Mouse (Mus musculus): ENCODE data around the gene Nkg7. TPM values are rescaled to one million over a fixed set of nuclear protein-coding genes. Genes with fewer than 3 reads are reported as not detected.

The Nkg7 gene
- polyA plus RNA-seq, 1 experiment from 2014 or later, result not detected

DNA sequence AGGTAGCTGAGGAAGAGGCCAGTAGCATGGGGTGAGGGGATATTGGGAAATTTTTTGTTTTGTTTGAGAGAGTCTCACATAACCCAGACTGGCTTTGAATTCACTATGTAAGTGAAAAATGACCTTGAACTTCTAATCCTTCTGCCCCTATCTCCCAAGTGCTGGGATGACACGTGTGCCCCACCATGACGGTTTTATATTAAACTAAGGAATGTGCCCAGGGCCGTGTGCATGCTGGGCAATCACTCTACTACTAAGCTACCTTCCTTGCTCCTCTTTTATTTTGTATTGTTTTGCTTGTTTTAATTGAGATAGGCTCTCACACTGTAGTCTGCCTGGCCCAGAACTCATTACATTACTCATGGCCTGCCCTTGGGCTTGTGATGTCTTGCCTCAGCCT is 4.2 kb downstream of the Nkg7 start:
- Histone ChIP-seq H3K9ac (ENCODE audit: low read depth, low read length) (no peak overlapping the region), H3K27ac (ENCODE audit: low read depth, low read length) (no peak overlapping the region), H3K36me3 (ENCODE audit: control insufficient read depth, insufficient read depth, low read length) (no peaks in the 10 kb centered on the region), H3K27me3 (ENCODE audit: control insufficient read depth, insufficient read depth, low read length) (peaks cover 2% of the 10 kb centered on the region; the same call in 1 of the 2 replicates), H3K4me1 (ENCODE audit: control insufficient read depth, insufficient read depth, low read length) (peaks cover 15% of the 10 kb centered on the region), H3K4me3 (ENCODE audit: low read depth, low read length) (no peak overlapping the region), H3K9me3 (replicated peaks; ENCODE audit: control insufficient read depth, low read length) (no peaks in the 10 kb centered on the region), H3K4me2 (no peak overlapping the region)
- WGBS (ENCODE audit: insufficient replicate concordance), result 88% methylated on average over 3 of the region's 3 CpGs
- no peak for ATAC-seq (replicated peaks; ENCODE audit: insufficient number of reproducible peaks, low FRiP score, low TSS enrichment)

DNA sequence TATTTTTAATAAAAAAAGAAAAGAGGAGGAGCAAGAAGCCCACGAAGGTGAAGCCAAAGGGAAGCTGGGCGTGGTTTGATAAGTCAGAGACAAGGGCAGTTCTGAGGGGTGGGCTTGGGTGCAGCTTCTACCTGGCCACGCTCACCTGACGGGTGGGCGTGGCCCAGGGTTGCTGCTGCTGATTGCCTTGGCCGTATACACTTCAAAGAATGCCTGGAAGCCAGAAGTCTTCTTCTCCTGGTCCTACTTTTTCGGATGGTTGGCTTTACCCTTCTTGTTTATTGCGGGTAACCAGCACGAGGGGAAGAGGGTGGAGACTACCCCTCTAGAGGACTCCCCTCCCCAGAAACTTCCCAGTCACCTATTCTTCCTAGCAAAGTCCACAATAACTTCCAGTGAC is 5.8 kb downstream of the Nkg7 start:
- H3K4me3 ChIP-seq (ENCODE audit: low read depth, low read length), result peak overlapping the region; percentile 63
- H3K9me3 ChIP-seq (replicated peaks; ENCODE audit: control insufficient read depth, low read length), result no peaks in the 10 kb centered on the region
- H3K36me3 ChIP-seq (ENCODE audit: control insufficient read depth, insufficient read depth, low read length), result no peaks in the 10 kb centered on the region; the same call in 1 of the 2 replicates
- H3K4me1 ChIP-seq (ENCODE audit: control insufficient read depth, insufficient read depth, low read length), result peaks cover 16% of the 10 kb centered on the region
- WGBS (ENCODE audit: insufficient replicate concordance), result 15% methylated on average over 6 of the region's 9 CpGs
- no peak for ATAC-seq (replicated peaks; ENCODE audit: insufficient number of reproducible peaks, low FRiP score, low TSS enrichment)
- H3K27ac ChIP-seq (ENCODE audit: low read depth, low read length), result peak overlapping the region; percentile 98
- peak overlapping the region; percentile 71 for H3K4me2 ChIP-seq
- 0 out of 2 replicates have a peak, but pooled peaks cover 2% of the 10 kb centered on the region for H3K27me3 ChIP-seq (ENCODE audit: control insufficient read depth, insufficient read depth, low read length)
- peak overlapping the region; percentile 74 for H3K9ac ChIP-seq (ENCODE audit: low read depth, low read length)

DNA sequence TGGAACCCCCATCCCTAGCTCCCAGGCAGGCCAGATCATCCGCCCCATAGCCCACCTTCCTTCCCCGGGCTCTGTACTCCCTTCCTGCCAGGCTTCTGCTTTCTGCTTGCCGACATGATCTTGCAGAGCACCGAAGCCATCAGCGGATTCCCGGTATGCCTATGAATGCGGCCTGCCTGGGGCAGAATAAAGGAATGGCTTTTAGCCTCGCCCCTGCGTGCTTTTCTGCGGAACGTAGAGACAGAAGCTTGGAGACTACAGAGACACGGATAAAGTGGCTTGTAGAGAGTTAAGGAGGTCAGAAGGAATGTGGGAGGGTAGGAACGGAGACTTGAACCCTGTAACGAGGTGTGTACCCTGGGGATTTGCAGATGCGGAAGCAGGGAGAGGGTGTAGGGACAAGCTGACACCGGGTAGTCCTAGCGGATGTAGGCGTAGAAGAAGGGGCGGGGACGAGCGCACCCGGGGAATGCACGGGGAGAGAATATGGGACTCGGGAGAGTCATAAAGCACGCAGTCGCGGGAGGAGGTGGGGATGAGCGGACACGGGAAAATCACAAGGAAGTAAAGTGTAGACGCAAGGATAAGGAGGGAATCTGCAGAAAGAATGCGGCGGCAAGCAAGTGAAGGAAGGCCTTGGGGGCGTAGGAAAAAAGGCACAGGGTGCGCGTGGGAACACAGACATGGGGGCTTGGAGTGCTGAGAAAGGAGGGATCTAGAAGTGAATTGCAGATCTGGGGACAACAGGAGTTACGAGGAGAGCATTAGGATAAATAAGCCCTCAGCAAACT is 6.4 kb downstream of the Nkg7 start:
- H3K4me1 ChIP-seq (ENCODE audit: control insufficient read depth, insufficient read depth, low read length), result peaks cover 22% of the 10 kb centered on the region
- no peaks in the 10 kb centered on the region; the same call in 1 of the 2 replicates for H3K36me3 ChIP-seq (ENCODE audit: control insufficient read depth, insufficient read depth, low read length)
- peak; percentile 89 for ATAC-seq (replicated peaks; ENCODE audit: insufficient number of reproducible peaks, low FRiP score, low TSS enrichment)
- 0 out of 2 replicates have a peak, but pooled peaks cover 2% of the 10 kb centered on the region for H3K27me3 ChIP-seq (ENCODE audit: control insufficient read depth, insufficient read depth, low read length)
- H3K4me3 ChIP-seq (ENCODE audit: low read depth, low read length), result peak overlapping the region; percentile 63
- H3K9ac ChIP-seq (ENCODE audit: low read depth, low read length), result peak overlapping the region; percentile 74
- H3K9me3 ChIP-seq (replicated peaks; ENCODE audit: control insufficient read depth, low read length), result no peaks in the 10 kb centered on the region
- peak overlapping the region; percentile 98 for H3K27ac ChIP-seq (ENCODE audit: low read depth, low read length)
- peak overlapping the region; percentile 71 for H3K4me2 ChIP-seq
- WGBS (ENCODE audit: insufficient replicate concordance), result 1% methylated on average over 36 of the region's 36 CpGs

DNA sequence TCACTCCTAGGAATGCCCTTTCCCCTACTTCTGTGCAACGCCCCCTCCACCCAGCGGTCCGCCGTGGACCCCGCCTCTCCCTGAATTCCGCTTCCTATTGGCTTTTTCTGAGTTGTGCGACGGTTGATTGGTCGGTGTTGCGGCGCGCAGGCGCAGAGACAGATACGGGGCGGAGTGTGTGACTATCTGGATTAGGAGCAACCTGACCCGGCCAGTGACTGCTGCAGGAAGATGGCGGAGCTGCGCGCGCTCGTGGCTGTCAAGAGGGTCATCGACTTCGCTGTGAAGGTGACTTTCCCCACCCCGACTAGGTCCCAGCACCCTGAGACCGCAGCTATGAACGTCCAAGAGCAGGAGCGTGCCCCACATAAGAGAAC is 7.0 kb downstream of the Nkg7 start, which contains the start of the genes Etfb and Gm45233:
Gene Etfb (plus strand): TSS at position 167 of the 377 bp plus-strand sequence.
Gene Gm45233 (plus strand): TSS at position 212 of the 377 bp plus-strand sequence.
- peak within 1 kb of the TSS; percentile 63 for H3K4me3 ChIP-seq (ENCODE audit: low read depth, low read length)
- peaks cover 22% of the 10 kb centered on the region for H3K4me1 ChIP-seq (ENCODE audit: control insufficient read depth, insufficient read depth, low read length)
- H3K9ac ChIP-seq (ENCODE audit: low read depth, low read length), result peak within 1 kb of the TSS; percentile 74
- H3K27ac ChIP-seq (ENCODE audit: low read depth, low read length), result peak within 1 kb of the TSS; percentile 98
- H3K27me3 ChIP-seq (ENCODE audit: control insufficient read depth, insufficient read depth, low read length), result 0 out of 2 replicates have a peak, but pooled peaks cover 2% of the 10 kb centered on the region
- no peaks in the 10 kb centered on the region; the same call in 1 of the 2 replicates for H3K36me3 ChIP-seq (ENCODE audit: control insufficient read depth, insufficient read depth, low read length)
- H3K9me3 ChIP-seq (replicated peaks; ENCODE audit: control insufficient read depth, low read length), result no peaks in the 10 kb centered on the region
- H3K4me2 ChIP-seq, result peak within 1 kb of the TSS; percentile 71
- ATAC-seq (replicated peaks; ENCODE audit: insufficient number of reproducible peaks, low FRiP score, low TSS enrichment), result peak; percentile 98
- 1% methylated on average over 27 of the region's 27 CpGs for WGBS (ENCODE audit: insufficient replicate concordance)

DNA sequence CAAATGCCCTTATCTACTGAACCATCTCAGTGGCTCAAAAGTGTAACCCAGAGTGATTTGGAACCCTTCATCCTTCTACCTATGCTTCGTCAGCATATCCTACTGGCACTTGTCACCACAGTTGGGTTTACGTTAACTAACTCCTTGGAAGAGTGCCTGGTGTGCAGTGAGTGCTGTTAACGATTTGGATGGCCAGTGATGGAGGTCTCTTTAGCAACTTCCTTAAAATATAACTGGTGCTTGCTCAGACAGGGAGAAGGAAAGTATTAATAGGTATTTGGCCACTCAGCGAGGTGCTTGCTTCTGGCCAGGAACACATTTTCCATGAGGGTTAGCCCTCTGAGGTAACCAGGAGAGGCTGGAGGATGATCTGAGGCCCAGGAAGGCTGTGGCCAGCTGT is 10.9 kb downstream of the Nkg7 start:
- 79% methylated on average over 4 of the region's 4 CpGs for WGBS (ENCODE audit: insufficient replicate concordance)
- H3K4me1 ChIP-seq (ENCODE audit: control insufficient read depth, insufficient read depth, low read length), result peaks cover 25% of the 10 kb centered on the region
- no peak overlapping the region for H3K4me2 ChIP-seq
- H3K9me3 ChIP-seq (replicated peaks; ENCODE audit: control insufficient read depth, low read length), result no peaks in the 10 kb centered on the region
- H3K36me3 ChIP-seq (ENCODE audit: control insufficient read depth, insufficient read depth, low read length), result peaks cover 2% of the 10 kb centered on the region; the same call in 1 of the 2 replicates
- H3K27me3 ChIP-seq (ENCODE audit: control insufficient read depth, insufficient read depth, low read length), result no peaks in the 10 kb centered on the region
- no peak overlapping the region for H3K27ac ChIP-seq (ENCODE audit: low read depth, low read length)
- H3K4me3 ChIP-seq (ENCODE audit: low read depth, low read length), result no peak overlapping the region
- no peak overlapping the region for H3K9ac ChIP-seq (ENCODE audit: low read depth, low read length)
- no peak for ATAC-seq (replicated peaks; ENCODE audit: insufficient number of reproducible peaks, low FRiP score, low TSS enrichment)

DNA sequence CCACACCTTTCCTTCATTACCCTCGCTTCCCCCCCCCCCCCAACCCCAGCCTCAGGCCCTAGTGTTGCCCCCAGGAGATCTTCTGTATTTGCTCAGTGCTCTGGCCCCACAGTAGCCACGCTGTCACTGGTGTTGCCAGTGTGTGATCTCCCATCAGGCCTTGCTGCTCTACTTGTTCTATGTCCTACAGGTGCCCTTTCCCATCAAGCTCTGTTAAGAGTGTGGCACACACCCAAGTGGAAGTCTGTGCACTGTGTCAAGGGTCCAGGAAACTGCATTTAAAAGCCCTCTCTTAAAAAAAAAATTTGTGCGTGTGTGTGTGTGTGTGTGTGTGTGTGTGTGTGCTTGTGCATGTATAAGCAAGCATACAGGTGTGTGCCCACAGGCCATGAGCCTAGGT is 11.4 kb downstream of the Nkg7 start:
- Histone ChIP-seq H3K4me3 (ENCODE audit: low read depth, low read length) (no peak overlapping the region), H3K9me3 (replicated peaks; ENCODE audit: control insufficient read depth, low read length) (no peaks in the 10 kb centered on the region), H3K27ac (ENCODE audit: low read depth, low read length) (no peak overlapping the region), H3K9ac (ENCODE audit: low read depth, low read length) (no peak overlapping the region), H3K27me3 (ENCODE audit: control insufficient read depth, insufficient read depth, low read length) (no peaks in the 10 kb centered on the region), H3K36me3 (ENCODE audit: control insufficient read depth, insufficient read depth, low read length) (peaks cover 4% of the 10 kb centered on the region; the same call in 1 of the 2 replicates), H3K4me2 (no peak overlapping the region), H3K4me1 (ENCODE audit: control insufficient read depth, insufficient read depth, low read length) (peaks cover 22% of the 10 kb centered on the region)
- 77% methylated on average over 2 of the region's 3 CpGs for WGBS (ENCODE audit: insufficient replicate concordance)
- no peak for ATAC-seq (replicated peaks; ENCODE audit: insufficient number of reproducible peaks, low FRiP score, low TSS enrichment)

DNA sequence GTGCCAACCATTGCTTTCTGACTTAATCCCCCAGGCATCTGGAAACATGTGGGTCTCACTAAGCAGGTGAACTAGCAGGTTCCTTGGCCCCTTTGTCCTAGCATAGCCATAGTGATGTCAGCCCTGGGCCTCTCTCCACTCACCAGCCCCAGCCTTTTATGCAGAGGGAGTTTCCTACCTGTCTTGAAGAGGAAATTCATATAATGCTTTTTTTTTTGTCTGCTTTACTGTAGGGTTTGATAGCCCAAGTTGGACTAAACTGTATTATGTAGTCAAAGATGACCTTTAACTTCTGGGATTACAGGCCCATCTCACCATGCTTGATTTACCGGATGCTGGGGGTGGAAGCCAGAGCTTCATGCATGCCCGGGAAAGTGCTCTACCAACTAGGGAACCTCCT is 12.9 kb downstream of the Nkg7 start:
- no peak for ATAC-seq (replicated peaks; ENCODE audit: insufficient number of reproducible peaks, low FRiP score, low TSS enrichment)
- H3K4me1 ChIP-seq (ENCODE audit: control insufficient read depth, insufficient read depth, low read length), result peaks cover 18% of the 10 kb centered on the region

DNA sequence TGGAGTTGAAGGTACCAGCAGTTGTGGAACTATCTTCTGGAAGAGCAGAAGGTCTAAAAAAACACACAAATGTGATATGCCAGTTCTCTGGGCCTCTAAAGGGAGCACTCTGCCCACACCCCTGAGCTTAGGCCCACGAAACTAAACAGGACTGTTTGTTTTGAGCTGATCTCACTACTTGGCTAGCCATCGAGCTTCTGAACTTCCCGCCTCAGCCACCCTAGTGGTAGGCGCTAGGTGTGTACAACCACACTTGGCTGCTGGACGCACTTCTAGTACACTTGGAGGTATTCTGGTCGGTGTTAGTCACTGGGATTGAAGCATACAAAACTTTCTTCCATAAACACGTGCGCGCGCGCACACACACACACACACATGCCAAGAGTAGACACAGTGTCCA is 14.9 kb downstream of the Nkg7 start:
- Histone ChIP-seq H3K36me3 (ENCODE audit: control insufficient read depth, insufficient read depth, low read length) (peaks cover 22% of the 10 kb centered on the region), H3K27ac (ENCODE audit: low read depth, low read length) (no peak overlapping the region), H3K4me3 (ENCODE audit: low read depth, low read length) (no peak overlapping the region), H3K4me1 (ENCODE audit: control insufficient read depth, insufficient read depth, low read length) (peaks cover 13% of the 10 kb centered on the region), H3K9ac (ENCODE audit: low read depth, low read length) (no peak overlapping the region), H3K9me3 (replicated peaks; ENCODE audit: control insufficient read depth, low read length) (no peaks in the 10 kb centered on the region), H3K27me3 (ENCODE audit: control insufficient read depth, insufficient read depth, low read length) (no peaks in the 10 kb centered on the region), H3K4me2 (no peak overlapping the region)
- no peak for ATAC-seq (replicated peaks; ENCODE audit: insufficient number of reproducible peaks, low FRiP score, low TSS enrichment)
- 92% methylated on average over 11 of the region's 11 CpGs for whole genome bisulfite sequencing (ENCODE audit: insufficient replicate concordance)

More for the DNA sequence above, 12.9 kb downstream of the Nkg7 start:
- no peaks in the 10 kb centered on the region for H3K9me3 ChIP-seq (replicated peaks; ENCODE audit: control insufficient read depth, low read length)
- no peak overlapping the region for H3K9ac ChIP-seq (ENCODE audit: low read depth, low read length)
- no peaks in the 10 kb centered on the region for H3K27me3 ChIP-seq (ENCODE audit: control insufficient read depth, insufficient read depth, low read length)
- no peak overlapping the region for H3K4me2 ChIP-seq
- H3K36me3 ChIP-seq (ENCODE audit: control insufficient read depth, insufficient read depth, low read length), result peaks cover 14% of the 10 kb centered on the region
- no peak overlapping the region for H3K4me3 ChIP-seq (ENCODE audit: low read depth, low read length)
- WGBS (ENCODE audit: insufficient replicate concordance), result 93% methylated on average over 2 of the region's 2 CpGs
- no peak overlapping the region for H3K27ac ChIP-seq (ENCODE audit: low read depth, low read length)

All from heart, embryonic 11.5 days (tissue).